Mouse (Mus musculus): ENCODE measurements around the gene Slc38a3.

DNA sequence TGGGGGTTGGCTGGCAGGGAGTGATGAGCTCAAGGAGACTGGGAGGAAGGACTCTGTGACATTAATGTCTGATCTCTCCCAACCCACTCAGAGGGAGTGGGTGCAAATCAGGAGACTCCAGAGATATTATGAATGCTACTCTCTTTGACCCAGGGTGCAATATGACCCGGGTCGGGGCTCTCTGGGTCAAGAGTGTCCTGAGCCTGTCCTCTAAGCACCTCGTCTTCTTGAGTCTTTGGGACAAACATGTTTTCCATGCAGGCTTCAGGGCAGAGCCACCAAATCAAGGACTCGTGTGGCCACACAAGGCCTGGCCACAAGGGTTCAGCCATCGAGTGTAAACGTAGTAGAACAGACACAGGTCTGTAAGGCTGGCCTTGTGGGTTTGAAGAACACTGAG is 11.2 kb downstream of the Slc38a3 start:
- TF ChIP-seq CTCF (IDR thresholded peaks at IDR 0.05 in 2 of 3, conservative IDR thresholded peaks at IDR 0.05 in 1 of 3; ENCODE audit: control insufficient read depth in 1 of 3, insufficient read depth in 1 of 3, low read depth in 2 of 3, low read length in 3 of 3, poor library complexity in 1 of 3, severe bottlenecking in 1 of 3) (no peak), TCF12 (IDR thresholded peaks at IDR 0.05; ENCODE audit: low read depth, low read length) (no peak), POLR2AphosphoS2 (IDR thresholded peaks at IDR 0.05; ENCODE audit: low read length) (no peak)

Data from MEL (cell line).